12 mouse cellular contexts compared by ENCODE assay signal in genomic region chr7:28949298-28949697, GRCm38 (mm10). TPM values are rescaled to one million over a fixed set of nuclear protein-coding genes. Genes with fewer than 3 reads are reported as not detected.
DNase-seq lines count a peak whose midpoint lies in the region; ATAC-seq and TF ChIP-seq lines count a peak whose summit lies in the region.
"Had no signal": no experiment of that assay in that cellular context is flagged by ENCODE, and none has a peak within 500 bp of the region (broad histone marks: within the 10 kb centered on the region; RNA-seq: fewer than 3 reads in every experiment).

No protein-coding gene starts in this region.

- H3K4me2 ChIP-seq in hindbrain, embryonic 12.5 days (replicated peaks) = no peak overlapping the region
- H3K4me2 ChIP-seq in hindbrain, embryonic 11.5 days (replicated peaks; ENCODE audit: low read depth, low read length) = no peak overlapping the region
- H3K4me2 ChIP-seq in limb, embryonic 13.5 days (replicated peaks) = peak overlapping the region; percentile 47
- H3K4me2 ChIP-seq: liver, embryonic 15.5 days had no signal

- no peak overlapping the region for H3K9ac ChIP-seq in hindbrain, embryonic 12.5 days
- H3K9ac ChIP-seq in hindbrain, embryonic 11.5 days (ENCODE audit: low read depth, low read length) = no peak overlapping the region
- H3K9ac ChIP-seq in limb, embryonic 13.5 days = no peak overlapping the region
- H3K9ac ChIP-seq: liver, embryonic 15.5 days had no signal

- peak overlapping the region; percentile 26; the same call in 1 of the 2 replicates for H3K27ac ChIP-seq in hindbrain, embryonic 12.5 days
- H3K27ac ChIP-seq in hindbrain, embryonic 11.5 days (ENCODE audit: low read depth, low read length) = no peak overlapping the region
- H3K27ac ChIP-seq in brown adipose tissue, adult 24 weeks (replicated peaks; ENCODE audit: low read depth, low read length) = peak overlapping the region; percentile 54
- peak overlapping the region; percentile 94 for H3K27ac ChIP-seq in limb, embryonic 13.5 days
- H3K27ac ChIP-seq: hindbrain, postnatal 0 days; liver, embryonic 15.5 days; midbrain, embryonic 10.5 days had no signal

- intact Hi-C loops in left cerebral cortex, postnatal 4 days (cut with DNase I) = no loop called here

- WGBS in hindbrain, embryonic 12.5 days = 83% methylated on average over 2 of the region's 2 CpGs
- WGBS in hindbrain, embryonic 11.5 days = 90% methylated on average over 2 of the region's 2 CpGs
- whole genome bisulfite sequencing in limb, embryonic 13.5 days = 74% methylated on average over 2 of the region's 2 CpGs

- no peaks in the 10 kb centered on the region for H3K27me3 ChIP-seq in hindbrain, embryonic 12.5 days
- no peaks in the 10 kb centered on the region for H3K27me3 ChIP-seq in hindbrain, embryonic 11.5 days (ENCODE audit: control insufficient read depth, insufficient read depth, low read length)
- H3K27me3 ChIP-seq in E14TG2a.4 (ENCODE audit: insufficient read depth, low read length) = no peaks in the 10 kb centered on the region
- no peaks in the 10 kb centered on the region for H3K27me3 ChIP-seq in limb, embryonic 13.5 days
- H3K27me3 ChIP-seq: liver, embryonic 15.5 days had no signal

- no peaks in the 10 kb centered on the region for H3K9me3 ChIP-seq in hindbrain, embryonic 12.5 days (replicated peaks)
- H3K9me3 ChIP-seq in hindbrain, embryonic 11.5 days (ENCODE audit: control insufficient read depth, low read length) = no peaks in the 10 kb centered on the region
- no peaks in the 10 kb centered on the region for H3K9me3 ChIP-seq in E14TG2a.4 (ENCODE audit: low read length)
- H3K9me3 ChIP-seq in limb, embryonic 13.5 days = no peaks in the 10 kb centered on the region
- H3K9me3 ChIP-seq: liver, embryonic 15.5 days; midbrain, embryonic 10.5 days had no signal

- peaks cover 3% of the 10 kb centered on the region; the same call in 1 of the 2 replicates for H3K36me3 ChIP-seq in hindbrain, embryonic 12.5 days
- H3K36me3 ChIP-seq in hindbrain, embryonic 11.5 days (ENCODE audit: control insufficient read depth, insufficient read depth, low read length) = no peaks in the 10 kb centered on the region
- peaks cover 80% of the 10 kb centered on the region for H3K36me3 ChIP-seq in E14TG2a.4 (ENCODE audit: insufficient read depth, low read length)
- H3K36me3 ChIP-seq in limb, embryonic 13.5 days = 0 out of 2 replicates have a peak, but pooled peaks cover 4% of the 10 kb centered on the region

- TF ChIP-seq CTCF in E14TG2a.4 (conservative IDR thresholded peaks at IDR 0.05; ENCODE audit: low read length) = no peak

- H3K4me1 ChIP-seq in hindbrain, embryonic 12.5 days = peaks cover 66% of the 10 kb centered on the region
- peaks cover 5% of the 10 kb centered on the region for H3K4me1 ChIP-seq in hindbrain, embryonic 11.5 days (replicated peaks; ENCODE audit: control insufficient read depth, insufficient read depth, low read length)
- peaks cover 100% of the 10 kb centered on the region for H3K4me1 ChIP-seq in E14TG2a.4 (replicated peaks; ENCODE audit: low read depth, low read length)
- H3K4me1 ChIP-seq in brown adipose tissue, adult 24 weeks (ENCODE audit: control insufficient read depth, insufficient read depth, insufficient read length, low read length) = peaks cover 74% of the 10 kb centered on the region
- peaks cover 99% of the 10 kb centered on the region for H3K4me1 ChIP-seq in limb, embryonic 13.5 days

- DNase-seq in hindbrain, embryonic 11.5 days (ENCODE audit: low spot score) = no peak
- no peak for DNase-seq in right cerebral cortex, adult 2 months (ENCODE audit: low spot score in 2 of 2)
- DNase-seq in left cerebral cortex, postnatal 4 days = no peak
- DNase-seq: cerebellum, postnatal 14 days; retina, postnatal 1 day had no signal

- H3K4me3 ChIP-seq in hindbrain, embryonic 12.5 days = no peak overlapping the region
- no peak overlapping the region for H3K4me3 ChIP-seq in hindbrain, embryonic 11.5 days (ENCODE audit: low read depth, low read length)
- peak overlapping the region; percentile 39 for H3K4me3 ChIP-seq in E14TG2a.4 (replicated peaks; ENCODE audit: low read length)
- H3K4me3 ChIP-seq in brown adipose tissue, adult 24 weeks (ENCODE audit: insufficient read depth, low read depth, low read length) = no peak overlapping the region
- H3K4me3 ChIP-seq in limb, embryonic 13.5 days = no peak overlapping the region
- H3K4me3 ChIP-seq: liver, embryonic 15.5 days; midbrain, embryonic 10.5 days had no signal

- no peak for ATAC-seq in hindbrain, embryonic 12.5 days (ENCODE audit: low FRiP score)
- ATAC-seq in hindbrain, embryonic 11.5 days (ENCODE audit: low FRiP score) = no peak
- ATAC-seq in limb, embryonic 13.5 days (ENCODE audit: low FRiP score, low read depth) = no peak
- ATAC-seq: hindbrain, postnatal 0 days had no signal

RNA-seq across cellular contexts. Expression of gene Actn4, which starts 12.8 kb away (rescaled TPM):
- 194 and 200 TPM in 2 replicates for polyA plus RNA-seq in hindbrain, embryonic 12.5 days (2016; fragmentation: Nextera tagmentation; extraction: Ambion mirVana)
- polyA plus RNA-seq in hindbrain, embryonic 11.5 days (2014; fragmentation: Nextera tagmentation; extraction: Ambion mirVana) = 134 and 157 TPM in 2 replicates
- polyA plus RNA-seq in brown adipose tissue, adult 24 weeks (2012; ENCODE audit: insufficient read depth, insufficient read length, missing spikeins) = 122 and 135 TPM in 2 replicates
- polyA plus RNA-seq in limb, embryonic 13.5 days (2015; fragmentation: Nextera tagmentation; extraction: Ambion mirVana) = 270 and 300 TPM in 2 replicates
- total RNA-seq in left cerebral cortex, postnatal 4 days (2021) = 100 to 1,000 TPM; 129 to 134 TPM

RNA-seq across cellular contexts. Expression of gene Eif3k, which starts 32.4 kb away (rescaled TPM):
- 298 and 331 TPM in 2 replicates for polyA plus RNA-seq in hindbrain, embryonic 12.5 days (2016; fragmentation: Nextera tagmentation; extraction: Ambion mirVana)
- polyA plus RNA-seq in hindbrain, embryonic 11.5 days (2014; fragmentation: Nextera tagmentation; extraction: Ambion mirVana) = 389 and 409 TPM in 2 replicates
- 165 and 216 TPM in 2 replicates for polyA plus RNA-seq in brown adipose tissue, adult 24 weeks (2012; ENCODE audit: insufficient read depth, insufficient read length, missing spikeins)
- polyA plus RNA-seq in limb, embryonic 13.5 days (2015; fragmentation: Nextera tagmentation; extraction: Ambion mirVana) = 422 and 454 TPM in 2 replicates
- 100 to 1,000 TPM; 212 to 213 TPM for total RNA-seq in left cerebral cortex, postnatal 4 days (2021)

RNA-seq across cellular contexts. Expression of gene Map4k1, which starts 32.6 kb away (rescaled TPM):
- polyA plus RNA-seq in hindbrain, embryonic 12.5 days (2016; fragmentation: Nextera tagmentation; extraction: Ambion mirVana) = 4.9 and 5.4 TPM in 2 replicates
- polyA plus RNA-seq in hindbrain, embryonic 11.5 days (2014; fragmentation: Nextera tagmentation; extraction: Ambion mirVana) = 4.3 and 5.0 TPM in 2 replicates
- polyA plus RNA-seq in brown adipose tissue, adult 24 weeks (2012; ENCODE audit: insufficient read depth, insufficient read length, missing spikeins) = 0.63 and 1.4 TPM in 2 replicates
- 9.5 and 10.0 TPM in 2 replicates for polyA plus RNA-seq in limb, embryonic 13.5 days (2015; fragmentation: Nextera tagmentation; extraction: Ambion mirVana)
- total RNA-seq in left cerebral cortex, postnatal 4 days (2021) = 10 to 100 TPM; 12.9 to 14.7 TPM
